Mouse (Mus musculus): ENCODE measurements around the gene 9630041A04Rik. TPM values are rescaled to one million over a fixed set of nuclear protein-coding genes. Genes with fewer than 3 reads are reported as not detected.
A peak's percentile ranks its signal among the peaks of the same experiment; 100 is the strongest.

The 9630041A04Rik gene
- polyA plus RNA-seq, 1 experiment from 2014 or later = not detected

DNA sequence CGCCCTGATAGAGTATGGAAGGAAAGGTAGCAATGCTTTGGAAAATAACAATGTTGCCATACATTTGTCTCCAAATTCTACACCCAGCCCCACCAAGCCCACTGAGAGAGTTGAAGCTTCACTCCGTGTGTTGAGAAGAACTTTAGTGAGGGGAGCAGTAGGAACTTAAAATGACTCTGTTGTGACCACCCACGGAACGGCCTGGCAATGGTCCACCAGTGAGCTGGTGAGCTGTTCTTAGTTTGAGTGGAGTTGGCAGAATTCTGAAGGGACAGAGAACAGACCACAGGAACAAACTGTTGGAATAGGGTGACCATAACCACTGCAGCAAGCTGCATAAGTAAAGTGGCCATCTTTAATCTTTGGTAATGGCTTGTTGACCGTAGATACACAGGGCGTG, 7.0 kb downstream of the 9630041A04Rik start:
- Histone ChIP-seq H3K27me3 (ENCODE audit: control insufficient read depth, insufficient read depth, low read length) (no peaks in the 10 kb centered on the region), H3K9ac (ENCODE audit: low read length) (no peak overlapping the region), H3K27ac (ENCODE audit: low read length) (no peak overlapping the region), H3K4me3 (replicated peaks; ENCODE audit: low read length) (no peak overlapping the region), H3K4me2 (ENCODE audit: low read depth, low read length) (no peak overlapping the region), H3K4me1 (ENCODE audit: control insufficient read depth, insufficient read depth, low read length) (no peaks in the 10 kb centered on the region), H3K9me3 (replicated peaks; ENCODE audit: control insufficient read depth, low read length) (0 out of 2 replicates have a peak, but pooled peaks cover 3% of the 10 kb centered on the region), H3K36me3 (ENCODE audit: control insufficient read depth, insufficient read depth, low read length) (no peaks in the 10 kb centered on the region)
- WGBS = 92% methylated on average over 6 of the region's 6 CpGs
- no peak for ATAC-seq (ENCODE audit: insufficient read depth, low FRiP score)

DNA sequence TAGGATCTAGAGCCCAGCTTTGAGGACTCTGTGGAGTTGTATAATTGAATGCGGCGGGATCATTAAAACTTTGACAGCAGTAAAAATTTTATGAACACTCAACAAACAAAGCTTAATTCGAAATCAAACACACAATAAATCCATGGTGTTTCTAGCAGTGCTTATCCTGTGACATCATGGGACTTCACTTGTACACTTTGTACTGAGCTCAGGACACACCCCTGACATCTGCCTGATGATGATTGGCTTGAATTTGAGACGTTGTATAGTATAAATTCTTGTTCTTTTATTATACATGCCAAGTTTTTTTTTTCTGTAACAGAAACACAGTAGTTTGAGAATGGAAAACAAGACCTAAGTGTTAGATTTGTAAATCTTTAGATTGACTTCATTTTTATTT, 8.4 kb downstream of the 9630041A04Rik start:
- WGBS = 59% methylated on average over 4 of the region's 4 CpGs
- Histone ChIP-seq H3K4me2 (ENCODE audit: low read depth, low read length) (no peak overlapping the region), H3K9ac (ENCODE audit: low read length) (no peak overlapping the region), H3K27ac (ENCODE audit: low read length) (no peak overlapping the region), H3K9me3 (replicated peaks; ENCODE audit: control insufficient read depth, low read length) (0 out of 2 replicates have a peak, but pooled peaks cover 3% of the 10 kb centered on the region), H3K36me3 (ENCODE audit: control insufficient read depth, insufficient read depth, low read length) (no peaks in the 10 kb centered on the region), H3K27me3 (ENCODE audit: control insufficient read depth, insufficient read depth, low read length) (no peaks in the 10 kb centered on the region), H3K4me3 (replicated peaks; ENCODE audit: low read length) (no peak overlapping the region), H3K4me1 (ENCODE audit: control insufficient read depth, insufficient read depth, low read length) (no peaks in the 10 kb centered on the region)
- no peak for ATAC-seq (ENCODE audit: insufficient read depth, low FRiP score)

GRCm38 (mm10) chr9:101875306-101875705, 13.7 kb downstream of the 9630041A04Rik start:
- 60% methylated on average over 1 of the region's 1 CpGs for WGBS
- Histone ChIP-seq H3K27me3 (ENCODE audit: control insufficient read depth, insufficient read depth, low read length) (no peaks in the 10 kb centered on the region), H3K4me2 (ENCODE audit: low read depth, low read length) (no peak overlapping the region), H3K36me3 (ENCODE audit: control insufficient read depth, insufficient read depth, low read length) (no peaks in the 10 kb centered on the region), H3K9me3 (replicated peaks; ENCODE audit: control insufficient read depth, low read length) (no peaks in the 10 kb centered on the region), H3K4me1 (ENCODE audit: control insufficient read depth, insufficient read depth, low read length) (no peaks in the 10 kb centered on the region), H3K9ac (ENCODE audit: low read length) (no peak overlapping the region), H3K4me3 (replicated peaks; ENCODE audit: low read length) (no peak overlapping the region), H3K27ac (ENCODE audit: low read length) (no peak overlapping the region)
- ATAC-seq (ENCODE audit: insufficient read depth, low FRiP score) = no peak

GRCm38 (mm10) chr9:101877109-101877987, 15.7 kb downstream of the 9630041A04Rik start:
- 62% methylated on average over 11 of the region's 11 CpGs for WGBS
- Histone ChIP-seq H3K27ac (ENCODE audit: low read length) (no peak overlapping the region), H3K27me3 (ENCODE audit: control insufficient read depth, insufficient read depth, low read length) (no peaks in the 10 kb centered on the region), H3K4me2 (ENCODE audit: low read depth, low read length) (no peak overlapping the region), H3K4me1 (ENCODE audit: control insufficient read depth, insufficient read depth, low read length) (no peaks in the 10 kb centered on the region), H3K4me3 (replicated peaks; ENCODE audit: low read length) (no peak overlapping the region), H3K9ac (ENCODE audit: low read length) (no peak overlapping the region), H3K36me3 (ENCODE audit: control insufficient read depth, insufficient read depth, low read length) (no peaks in the 10 kb centered on the region), H3K9me3 (replicated peaks; ENCODE audit: control insufficient read depth, low read length) (no peaks in the 10 kb centered on the region)
- ATAC-seq (ENCODE audit: insufficient read depth, low FRiP score) = no peak

GRCm38 (mm10) chr9:101883295-101883694, 21.7 kb downstream of the 9630041A04Rik start:
- H3K4me3 ChIP-seq (replicated peaks; ENCODE audit: low read length) = no peak overlapping the region
- H3K4me1 ChIP-seq (ENCODE audit: control insufficient read depth, insufficient read depth, low read length) = no peaks in the 10 kb centered on the region
- no peaks in the 10 kb centered on the region for H3K9me3 ChIP-seq (replicated peaks; ENCODE audit: control insufficient read depth, low read length)
- H3K27ac ChIP-seq (ENCODE audit: low read length) = no peak overlapping the region
- no peak overlapping the region for H3K9ac ChIP-seq (ENCODE audit: low read length)
- H3K36me3 ChIP-seq (ENCODE audit: control insufficient read depth, insufficient read depth, low read length) = no peaks in the 10 kb centered on the region
- ATAC-seq (ENCODE audit: insufficient read depth, low FRiP score) = no peak
- whole genome bisulfite sequencing = 57% methylated on average over 2 of the region's 2 CpGs
- no peaks in the 10 kb centered on the region for H3K27me3 ChIP-seq (ENCODE audit: control insufficient read depth, insufficient read depth, low read length)
- H3K4me2 ChIP-seq (ENCODE audit: low read depth, low read length) = no peak overlapping the region

GRCm38 (mm10) chr9:101897851-101898250, 36.2 kb downstream of the 9630041A04Rik start:
- H3K27me3 ChIP-seq (ENCODE audit: control insufficient read depth, insufficient read depth, low read length) = no peaks in the 10 kb centered on the region
- no peak overlapping the region for H3K27ac ChIP-seq (ENCODE audit: low read length)
- no peak overlapping the region for H3K4me2 ChIP-seq (ENCODE audit: low read depth, low read length)
- no peak overlapping the region for H3K4me3 ChIP-seq (replicated peaks; ENCODE audit: low read length)
- 76% methylated on average over 1 of the region's 1 CpGs for WGBS
- no peaks in the 10 kb centered on the region for H3K9me3 ChIP-seq (replicated peaks; ENCODE audit: control insufficient read depth, low read length)
- no peak overlapping the region for H3K9ac ChIP-seq (ENCODE audit: low read length)
- ATAC-seq (ENCODE audit: insufficient read depth, low FRiP score) = no peak
- no peaks in the 10 kb centered on the region for H3K4me1 ChIP-seq (ENCODE audit: control insufficient read depth, insufficient read depth, low read length)
- no peaks in the 10 kb centered on the region for H3K36me3 ChIP-seq (ENCODE audit: control insufficient read depth, insufficient read depth, low read length)

GRCm38 (mm10) chr9:101903406-101903805, 41.8 kb downstream of the 9630041A04Rik start:
- no peaks in the 10 kb centered on the region for H3K4me1 ChIP-seq (ENCODE audit: control insufficient read depth, insufficient read depth, low read length)
- ATAC-seq (ENCODE audit: insufficient read depth, low FRiP score) = no peak
- no peak overlapping the region for H3K4me3 ChIP-seq (replicated peaks; ENCODE audit: low read length)
- H3K4me2 ChIP-seq (ENCODE audit: low read depth, low read length) = no peak overlapping the region
- 82% methylated on average over 3 of the region's 3 CpGs for WGBS
- no peaks in the 10 kb centered on the region for H3K27me3 ChIP-seq (ENCODE audit: control insufficient read depth, insufficient read depth, low read length)
- H3K9me3 ChIP-seq (replicated peaks; ENCODE audit: control insufficient read depth, low read length) = no peaks in the 10 kb centered on the region
- no peak overlapping the region for H3K27ac ChIP-seq (ENCODE audit: low read length)
- no peak overlapping the region for H3K9ac ChIP-seq (ENCODE audit: low read length)
- H3K36me3 ChIP-seq (ENCODE audit: control insufficient read depth, insufficient read depth, low read length) = no peaks in the 10 kb centered on the region

DNA sequence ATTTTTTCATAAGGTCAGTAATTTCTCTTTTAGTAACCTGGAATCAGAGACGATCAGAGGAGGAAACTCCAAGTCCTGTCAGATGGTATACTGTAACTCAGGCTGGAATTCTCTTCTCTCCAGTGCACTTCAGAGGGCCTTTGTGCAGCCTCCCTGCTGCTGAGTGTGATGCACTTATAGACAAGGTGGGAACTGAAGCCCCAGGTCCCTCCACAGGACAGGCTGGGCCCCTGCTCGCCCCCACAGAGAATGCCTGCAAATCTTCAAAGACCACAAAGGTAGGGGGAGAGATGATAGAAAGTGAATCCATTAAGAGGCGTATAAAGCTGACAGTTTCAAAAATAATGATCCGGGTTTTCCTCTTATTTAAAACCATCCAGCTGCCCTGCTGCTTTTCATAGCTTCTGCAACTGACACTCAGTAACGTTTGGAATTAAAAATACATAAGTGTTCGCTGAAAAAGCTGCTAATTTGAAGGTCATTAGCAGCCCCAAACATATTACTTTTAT, 46.2 kb downstream of the 9630041A04Rik start:
- no peak overlapping the region for H3K4me3 ChIP-seq (replicated peaks; ENCODE audit: low read length)
- no peak overlapping the region for H3K4me2 ChIP-seq (ENCODE audit: low read depth, low read length)
- no peaks in the 10 kb centered on the region for H3K9me3 ChIP-seq (replicated peaks; ENCODE audit: control insufficient read depth, low read length)
- no peak overlapping the region for H3K27ac ChIP-seq (ENCODE audit: low read length)
- ATAC-seq (ENCODE audit: insufficient read depth, low FRiP score) = no peak
- H3K27me3 ChIP-seq (ENCODE audit: control insufficient read depth, insufficient read depth, low read length) = no peaks in the 10 kb centered on the region
- no peaks in the 10 kb centered on the region for H3K36me3 ChIP-seq (ENCODE audit: control insufficient read depth, insufficient read depth, low read length)
- 39% methylated on average over 6 of the region's 6 CpGs for WGBS
- H3K4me1 ChIP-seq (ENCODE audit: control insufficient read depth, insufficient read depth, low read length) = no peaks in the 10 kb centered on the region
- H3K9ac ChIP-seq (ENCODE audit: low read length) = no peak overlapping the region

DNA sequence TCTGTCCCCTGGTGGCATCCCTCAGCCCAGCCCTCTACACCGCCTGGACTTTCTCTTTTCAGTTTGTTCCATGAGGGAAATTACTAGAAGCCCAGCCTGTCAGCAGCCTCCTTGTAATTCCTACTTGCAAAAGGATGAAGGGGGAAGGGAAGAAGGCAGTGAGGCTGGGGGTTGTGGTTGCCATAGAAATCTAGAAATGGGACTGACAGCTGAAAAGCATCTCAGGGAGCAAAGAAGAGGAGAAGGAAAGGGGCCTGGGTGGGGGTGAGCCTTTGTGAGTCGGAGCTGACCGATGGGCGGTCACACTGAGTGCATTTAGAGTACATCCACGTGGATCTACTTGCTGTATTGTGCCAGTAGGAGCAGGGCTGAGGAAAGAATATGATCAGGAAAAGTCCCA, 47.2 kb downstream of the 9630041A04Rik start:
- no peaks in the 10 kb centered on the region for H3K9me3 ChIP-seq (replicated peaks; ENCODE audit: control insufficient read depth, low read length)
- H3K36me3 ChIP-seq (ENCODE audit: control insufficient read depth, insufficient read depth, low read length) = no peaks in the 10 kb centered on the region
- H3K4me1 ChIP-seq (ENCODE audit: control insufficient read depth, insufficient read depth, low read length) = no peaks in the 10 kb centered on the region
- 42% methylated on average over 5 of the region's 5 CpGs for WGBS
- H3K9ac ChIP-seq (ENCODE audit: low read length) = no peak overlapping the region
- H3K27me3 ChIP-seq (ENCODE audit: control insufficient read depth, insufficient read depth, low read length) = no peaks in the 10 kb centered on the region
- H3K4me2 ChIP-seq (ENCODE audit: low read depth, low read length) = no peak overlapping the region
- H3K27ac ChIP-seq (ENCODE audit: low read length) = no peak overlapping the region; the same call in 1 of the 2 replicates
- ATAC-seq (ENCODE audit: insufficient read depth, low FRiP score) = 0 out of 2 replicates have a peak, but pooled peaks have one; percentile 37
- H3K4me3 ChIP-seq (replicated peaks; ENCODE audit: low read length) = no peak overlapping the region

Data from stomach, embryonic 16.5 days (tissue).